Mouse (Mus musculus) neural tube, embryonic 11.5 days (tissue): ENCODE data around the gene Aplp2. TPM values are rescaled to one million over a fixed set of nuclear protein-coding genes. Genes with fewer than 3 reads are reported as not detected.
"Not testable (repeated sequence)": the region's sequence is repeated elsewhere in the genome, so short reads cannot be mapped to it uniquely, and the experiment has no call there.

Experiments used
- ATAC-seq: fragments of 200-750 bp; cut with Nextera tagmentation; 2 replicates; pipeline ENCODE4 v1.8.0; 2017; ENCODE audit warnings: moderate number of reproducible peaks, mild to moderate bottlenecking, moderate TSS enrichment, moderate library complexity; ENCODE audit not compliant: insufficient read depth, low FRiP score, low TSS enrichment
- DNase-seq: peaks from one replicate; pipeline ENCODE4 v3.0.0-alpha.2; 2015; ENCODE audit warnings: low spot score
- H3K27ac ChIP-seq: fragments of 300-500 bp; sonication (generic); 2 replicates; pipeline ENCODE4 v1.5.1; 2014; ENCODE audit warnings: low read depth, mild to moderate bottlenecking, low read length
- H3K27me3 ChIP-seq: fragments of 300-500 bp; sonication (generic); 2 replicates; pipeline ENCODE4 v1.6.1; 2014; ENCODE audit warnings: mild to moderate bottlenecking, low read length, mixed read lengths; ENCODE audit not compliant: control insufficient read depth, insufficient read depth
- H3K36me3 ChIP-seq: fragments of 300-500 bp; sonication (generic); 2 replicates; pipeline ENCODE4 v1.6.1; 2014; ENCODE audit warnings: mild to moderate bottlenecking, low read length, moderate library complexity, mixed read lengths; ENCODE audit not compliant: control insufficient read depth, insufficient read depth
- H3K4me1 ChIP-seq: fragments of 300-500 bp; sonication (generic); 2 replicates; pipeline ENCODE4 v1.6.1; 2014; ENCODE audit warnings: low read length, mixed read lengths; ENCODE audit not compliant: control insufficient read depth, insufficient read depth
- H3K4me2 ChIP-seq: fragments of 300-500 bp; sonication (generic); 2 replicates; pipeline ENCODE4 v1.6.1; 2014; ENCODE audit warnings: low read depth, mild to moderate bottlenecking, moderate library complexity
- H3K4me3 ChIP-seq: fragments of 300-500 bp; sonication (generic); 2 replicates; pipeline ENCODE4 v1.5.1; 2014; ENCODE audit warnings: low read depth, low read length
- H3K9ac ChIP-seq: fragments of 300-500 bp; sonication (generic); 2 replicates; pipeline ENCODE4 v1.6.1; 2014; ENCODE audit warnings: mild to moderate bottlenecking, low read length
- H3K9me3 ChIP-seq: fragments of 300-500 bp; sonication (generic); 2 replicates; pipeline ENCODE4 v1.6.1; 2016; ENCODE audit warnings: low read length; ENCODE audit not compliant: control insufficient read depth
- WGBS: fragments of 180-500 bp; shearing (Covaris S2); extraction: QIAGEN DNeasy Blood & Tissue Kit; methylation state at CpG from one replicate; pipeline ENCODE4 v1.1.7; 2014; 5-methylcytosine and 5-hydroxymethylcytosine counted together
- polyA plus RNA-seq: library from polyadenylated mRNA; unstranded; fragments of >200 nt; fragmentation: Nextera tagmentation; extraction: Ambion mirVana; gene quantifications from 2 replicates; pipeline ENCODE4 v1.2.1, GENCODE M21; 2014

Gene Aplp2
- polyA plus RNA-seq, 1 experiment from 2014 or later, result 318 TPM

GRCm38 (mm10) chr9:31181291-31182085 lies 30.1 kb downstream of the Aplp2 start:
- Histone ChIP-seq H3K27ac (no peak overlapping the region), H3K36me3 (no peaks in the 10 kb centered on the region), H3K4me1 (no peaks in the 10 kb centered on the region; the same call in 1 of the 2 replicates), H3K4me3 (no peak overlapping the region), H3K9ac (no peak overlapping the region), H3K27me3 (no peaks in the 10 kb centered on the region), H3K4me2 (no peak overlapping the region), H3K9me3 (no peaks in the 10 kb centered on the region)
- 56% methylated on average over 10 of the region's 10 CpGs for WGBS
- ATAC-seq (no peak), DNase-seq (no peak)

GRCm38 (mm10) chr9:31177692-31178091 lies 33.9 kb downstream of the Aplp2 start:
- Histone ChIP-seq H3K27ac (no peak overlapping the region), H3K9me3 (no peaks in the 10 kb centered on the region), H3K27me3 (no peaks in the 10 kb centered on the region), H3K4me3 (no peak overlapping the region), H3K4me1 (no peaks in the 10 kb centered on the region; the same call in 1 of the 2 replicates), H3K36me3 (peaks cover 2% of the 10 kb centered on the region; the same call in 1 of the 2 replicates), H3K4me2 (no peak overlapping the region), H3K9ac (no peak overlapping the region)
- WGBS, result 94% methylated on average over 6 of the region's 6 CpGs
- DNase-seq (no peak), ATAC-seq (no peak)

- WGBS, result 89% methylated on average over 8 of the region's 8 CpGs
- DNase-seq (no peak), ATAC-seq (no peak)
- H3K4me3 ChIP-seq, result no peak overlapping the region
- no peaks in the 10 kb centered on the region for H3K4me1 ChIP-seq
- H3K27me3 ChIP-seq, result no peaks in the 10 kb centered on the region
- peaks cover 2% of the 10 kb centered on the region; the same call in 1 of the 2 replicates for H3K36me3 ChIP-seq
- H3K27ac ChIP-seq, result no peak overlapping the region
- no peaks in the 10 kb centered on the region for H3K9me3 ChIP-seq
- H3K9ac ChIP-seq, result no peak overlapping the region
- H3K4me2 ChIP-seq, result no peak overlapping the region
Observed at GRCm38 (mm10) chr9:31176379-31177130, 35.1 kb downstream of the Aplp2 start.

DNA sequence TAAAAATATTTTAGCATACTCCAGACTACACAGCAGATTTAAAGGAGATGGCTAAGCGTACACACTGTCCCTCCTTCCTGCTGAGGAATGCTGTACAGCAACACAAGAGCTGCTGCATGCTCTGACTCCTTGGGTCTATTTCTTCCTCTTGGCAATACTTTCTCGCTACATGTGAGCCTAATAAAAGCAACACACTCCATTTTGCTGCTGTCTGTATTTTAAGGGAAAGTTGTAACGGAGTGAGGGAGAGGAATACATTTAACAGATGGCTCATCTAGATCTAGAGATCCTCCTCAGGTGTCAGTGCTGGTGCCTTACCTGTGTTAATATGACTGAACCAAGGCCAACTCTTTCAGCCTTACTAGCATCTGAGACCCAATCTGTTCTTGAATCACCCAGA lies 35.6 kb downstream of the Aplp2 start:
- 94% methylated on average over 3 of the region's 3 CpGs for WGBS
- peaks cover 3% of the 10 kb centered on the region for H3K36me3 ChIP-seq

GRCm38 (mm10) chr9:31175346-31175745 lies 36.3 kb downstream of the Aplp2 start:
- H3K4me2 ChIP-seq, result no peak overlapping the region
- no peak overlapping the region for H3K9ac ChIP-seq
- H3K4me3 ChIP-seq, result no peak overlapping the region
- H3K36me3 ChIP-seq, result peaks cover 5% of the 10 kb centered on the region
- H3K9me3 ChIP-seq, result no peaks in the 10 kb centered on the region
- no peak for ATAC-seq
- no peaks in the 10 kb centered on the region for H3K4me1 ChIP-seq
- DNase-seq, result no peak
- H3K27me3 ChIP-seq, result no peaks in the 10 kb centered on the region
- 94% methylated on average over 6 of the region's 6 CpGs for WGBS
- H3K27ac ChIP-seq, result no peak overlapping the region

More for the DNA sequence above, 35.6 kb downstream of the Aplp2 start:
- ATAC-seq (no peak), DNase-seq (no peak)
- Histone ChIP-seq H3K9ac (no peak overlapping the region), H3K27me3 (no peaks in the 10 kb centered on the region), H3K4me3 (no peak overlapping the region), H3K4me2 (no peak overlapping the region), H3K9me3 (no peaks in the 10 kb centered on the region), H3K4me1 (no peaks in the 10 kb centered on the region), H3K27ac (no peak overlapping the region)

- Histone ChIP-seq H3K36me3 (peaks cover 17% of the 10 kb centered on the region), H3K4me2 (no peak overlapping the region), H3K9me3 (no peaks in the 10 kb centered on the region), H3K4me1 (no peaks in the 10 kb centered on the region), H3K9ac (no peak overlapping the region), H3K27ac (no peak overlapping the region), H3K27me3 (no peaks in the 10 kb centered on the region), H3K4me3 (no peak overlapping the region)
- ATAC-seq (no peak), DNase-seq (no peak)
- WGBS, result 95% methylated on average over 22 of the region's 22 CpGs
Observed at GRCm38 (mm10) chr9:31168356-31169093, 43.1 kb downstream of the Aplp2 start.

GRCm38 (mm10) chr9:31167305-31167704 lies 44.3 kb downstream of the Aplp2 start:
- Histone ChIP-seq H3K4me2 (no peak overlapping the region), H3K4me1 (no peaks in the 10 kb centered on the region), H3K9ac (no peak overlapping the region), H3K36me3 (peaks cover 19% of the 10 kb centered on the region), H3K4me3 (no peak overlapping the region), H3K27me3 (no peaks in the 10 kb centered on the region), H3K9me3 (no peaks in the 10 kb centered on the region), H3K27ac (no peak overlapping the region)
- WGBS, result 91% methylated on average over 13 of the region's 13 CpGs
- DNase-seq, result no peak
- no peak for ATAC-seq

DNA sequence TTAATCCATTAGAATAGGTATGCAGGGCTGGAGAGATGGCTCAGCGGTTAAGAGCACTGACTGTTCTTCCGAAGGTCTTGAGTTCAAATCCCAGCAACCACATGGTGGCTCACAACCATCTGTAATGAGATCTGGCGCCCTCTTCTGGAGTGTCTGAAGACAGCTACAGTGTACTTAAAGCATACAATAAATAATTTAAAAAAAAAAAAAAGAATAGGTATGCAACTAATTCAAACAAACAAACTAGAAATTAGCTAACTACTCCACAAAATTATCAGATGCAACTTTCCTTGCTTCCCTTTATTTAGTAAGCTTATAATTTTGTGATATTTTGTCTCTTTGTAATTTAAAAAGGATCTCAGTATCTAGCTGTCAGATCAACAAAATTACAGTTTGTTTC lies 46.1 kb downstream of the Aplp2 start:
- peaks cover 21% of the 10 kb centered on the region for H3K36me3 ChIP-seq
- not testable (repeated sequence) for H3K27ac ChIP-seq, H3K4me1 ChIP-seq, H3K9ac ChIP-seq, H3K9me3 ChIP-seq, H3K4me3 ChIP-seq, H3K4me2 ChIP-seq, H3K27me3 ChIP-seq, ATAC-seq, DNase-seq
- WGBS, result 79% methylated on average over 3 of the region's 3 CpGs
